Mouse (Mus musculus): ENCODE data around the gene Olfr1418. TPM values are rescaled to one million over a fixed set of nuclear protein-coding genes. Genes with fewer than 3 reads are reported as not detected.
"Not testable (repeated sequence)": the region's sequence is repeated elsewhere in the genome, so short reads cannot be mapped to it uniquely, and the experiment has no call there.

Gene Olfr1418
- polyA plus RNA-seq (2012; rRNA removed), result not detected in 2 replicates

DNA sequence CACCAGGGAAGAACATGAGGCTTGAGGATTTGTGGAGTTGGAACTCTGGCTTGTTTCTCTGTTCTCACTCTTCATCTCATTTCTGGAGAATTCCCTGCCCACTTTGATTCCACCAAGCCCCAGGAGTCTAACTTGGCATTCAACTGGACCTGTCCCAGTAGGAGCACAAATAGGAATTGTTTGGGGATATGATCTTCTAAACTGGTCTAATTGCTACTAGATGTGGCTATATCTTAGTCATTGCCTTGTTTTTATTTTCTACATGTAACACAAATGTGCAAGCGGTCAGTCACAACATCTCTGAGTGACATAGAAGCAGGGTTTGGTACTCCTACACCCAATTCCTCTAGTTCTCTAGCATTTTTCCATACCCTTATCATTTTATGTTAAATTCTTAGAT lies at the start of gene Olfr1418:
Olfr1418 (minus strand) TSS at position 101 of the 400 bp plus-strand sequence.
- WGBS, result 91% methylated on average over 1 of the region's 1 CpGs
- no peak for DNase-seq
- no peaks in the 10 kb centered on the region for H3K4me1 ChIP-seq (ENCODE audit: control insufficient read depth, insufficient read depth, low read length)
- H3K4me3 ChIP-seq (replicated peaks; ENCODE audit: extremely low read depth, low read depth, low read length), result no peak within 1 kb of the TSS
- TF ChIP-seq CTCF (IDR thresholded peaks at IDR 0.05; ENCODE audit: insufficient read depth, low read length), result no peak
- TF ChIP-seq POLR2A (IDR thresholded peaks at IDR 0.05; ENCODE audit: borderline replicate concordance, extremely low read depth, low read depth, low read length), result no peak

DNA sequence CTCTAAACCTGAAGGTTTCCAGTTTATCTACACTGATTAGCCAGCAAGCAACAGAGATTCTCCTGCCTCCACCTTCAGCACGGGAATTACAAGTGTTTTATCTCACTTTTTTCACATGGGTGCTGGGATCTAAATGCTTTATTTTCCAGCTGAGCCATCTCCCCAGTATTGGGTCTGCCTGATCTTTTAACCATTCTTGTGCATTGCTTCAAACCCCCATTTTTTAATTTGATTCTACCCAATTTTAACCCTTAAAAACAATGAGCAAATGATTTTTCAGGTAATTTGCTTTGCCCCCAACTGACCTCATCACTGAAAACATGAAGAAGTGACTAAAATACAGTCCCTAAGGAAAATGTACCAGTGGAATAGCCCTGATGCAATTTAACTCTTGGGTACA lies 25.4 kb upstream of the Olfr1418 start, which contains the start of gene Olfr1420:
Olfr1420 (plus strand) TSS at position 301 of the 400 bp plus-strand sequence.
- no peak for TF ChIP-seq POLR2A (IDR thresholded peaks at IDR 0.05; ENCODE audit: borderline replicate concordance, extremely low read depth, low read depth, low read length)
- TF ChIP-seq CTCF (IDR thresholded peaks at IDR 0.05; ENCODE audit: insufficient read depth, low read length), result no peak
- Histone ChIP-seq H3K4me3 (replicated peaks; ENCODE audit: extremely low read depth, low read depth, low read length) (no peak within 1 kb of the TSS), H3K4me1 (ENCODE audit: control insufficient read depth, insufficient read depth, low read length) (no peaks in the 10 kb centered on the region)
- no peak for DNase-seq
- 47% methylated on average over 1 of the region's 1 CpGs for WGBS

DNA sequence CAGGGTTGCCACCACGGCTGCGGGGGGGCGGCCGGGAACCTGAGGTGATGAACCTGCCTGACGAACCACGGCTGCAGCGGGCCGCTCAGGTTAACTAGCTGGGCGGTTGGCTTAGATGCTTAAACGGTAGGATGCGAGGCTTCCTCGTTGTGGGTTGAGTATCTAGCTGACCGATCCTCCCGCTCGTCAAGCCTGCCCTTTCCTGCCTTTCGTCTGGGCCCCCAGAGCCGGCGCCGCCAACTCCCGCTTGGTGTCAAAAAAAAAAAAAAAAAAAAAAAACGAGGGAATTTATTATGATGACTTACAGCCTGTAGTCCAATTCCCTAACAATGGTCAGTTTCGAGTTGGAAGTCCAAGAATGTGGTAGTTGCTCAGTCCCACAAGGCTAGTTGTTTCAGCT lies 17.5 kb upstream of the Olfr1418 start:
- H3K4me3 ChIP-seq (replicated peaks; ENCODE audit: extremely low read depth, low read depth, low read length); DNase-seq; H3K4me1 ChIP-seq (ENCODE audit: control insufficient read depth, insufficient read depth, low read length): not testable (repeated sequence)
- WGBS, result 62% methylated on average over 22 of the region's 22 CpGs

DNA sequence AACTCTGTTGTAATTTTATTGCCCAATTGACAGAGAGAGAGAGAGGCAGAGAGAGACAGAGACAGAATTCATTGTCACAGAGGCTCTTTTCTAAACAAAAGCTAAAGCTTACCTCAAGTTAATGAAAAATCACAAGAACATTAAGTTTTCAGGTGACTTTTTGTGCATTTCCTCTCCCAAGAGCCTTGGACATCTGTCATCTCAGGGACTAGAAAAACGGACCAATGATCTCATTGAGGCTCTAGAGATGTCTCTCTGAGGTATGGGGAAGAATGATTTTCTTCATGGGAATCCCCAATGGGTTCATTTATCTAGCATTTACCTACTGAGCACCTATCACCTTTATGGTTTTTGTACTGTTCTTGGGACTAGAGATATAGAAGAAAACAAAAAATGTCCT lies 14.1 kb upstream of the Olfr1418 start, which contains the start of gene Olfr1419:
Olfr1419 (minus strand) TSS at position 101 of the 400 bp plus-strand sequence.
- no peak for DNase-seq
- 46% methylated on average over 1 of the region's 1 CpGs for WGBS
- Histone ChIP-seq H3K4me1 (ENCODE audit: control insufficient read depth, insufficient read depth, low read length) (no peaks in the 10 kb centered on the region), H3K4me3 (replicated peaks; ENCODE audit: extremely low read depth, low read depth, low read length) (no peak within 1 kb of the TSS)
- TF ChIP-seq CTCF (IDR thresholded peaks at IDR 0.05; ENCODE audit: insufficient read depth, low read length) (no peak), POLR2A (IDR thresholded peaks at IDR 0.05; ENCODE audit: borderline replicate concordance, extremely low read depth, low read depth, low read length) (no peak)

DNA sequence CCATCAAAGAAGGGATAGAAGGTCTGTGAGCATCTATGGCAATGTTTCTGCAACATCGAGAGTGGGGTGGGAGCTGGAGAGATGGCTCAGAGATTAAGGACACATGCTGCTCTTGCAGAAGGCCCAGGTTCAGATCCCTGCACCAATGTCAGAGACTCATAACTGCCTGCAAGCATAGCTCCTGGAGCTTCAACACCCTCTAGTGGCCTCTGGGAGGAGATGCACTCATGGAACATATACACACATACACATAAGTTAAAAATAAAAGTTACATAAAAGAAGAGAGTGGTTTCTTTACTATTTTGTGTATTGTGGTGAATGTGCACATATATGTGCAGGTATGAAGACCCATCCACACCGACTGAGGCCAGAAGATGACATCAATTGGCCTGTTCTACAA lies 7.0 kb upstream of the Olfr1418 start:
- WGBS, result 88% methylated on average over 2 of the region's 2 CpGs

DNA sequence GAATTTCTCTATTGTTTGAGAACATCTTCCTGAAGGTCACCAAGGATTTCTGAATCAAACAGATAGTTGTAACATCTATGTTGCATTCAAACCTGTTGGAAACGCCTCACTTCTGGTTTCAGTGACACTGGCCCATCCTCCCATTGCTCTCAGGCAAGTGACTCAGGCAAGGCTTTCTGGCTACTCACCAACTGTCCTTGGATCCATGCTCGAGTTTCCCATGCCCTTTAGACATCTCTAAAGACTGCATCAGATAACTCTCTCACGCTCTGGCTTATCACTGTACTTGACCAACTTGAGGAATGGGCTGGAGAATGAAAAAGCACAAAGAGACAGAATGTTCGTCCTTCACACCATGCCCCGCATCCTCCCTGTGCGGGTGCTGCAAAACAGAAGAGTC lies 4.4 kb downstream of the Olfr1418 start:
- TF ChIP-seq CTCF (IDR thresholded peaks at IDR 0.05; ENCODE audit: insufficient read depth, low read length) (no peak), POLR2A (IDR thresholded peaks at IDR 0.05; ENCODE audit: borderline replicate concordance, extremely low read depth, low read depth, low read length) (no peak)
- Histone ChIP-seq H3K4me3 (replicated peaks; ENCODE audit: extremely low read depth, low read depth, low read length) (no peak overlapping the region), H3K4me1 (ENCODE audit: control insufficient read depth, insufficient read depth, low read length) (no peaks in the 10 kb centered on the region)
- no peak for DNase-seq
- 59% methylated on average over 6 of the region's 6 CpGs for WGBS

More for the DNA sequence above, 7.0 kb upstream of the Olfr1418 start:
- no peaks in the 10 kb centered on the region for H3K4me1 ChIP-seq (ENCODE audit: control insufficient read depth, insufficient read depth, low read length)
- DNase-seq, result no peak
- no peak for TF ChIP-seq POLR2A (IDR thresholded peaks at IDR 0.05; ENCODE audit: borderline replicate concordance, extremely low read depth, low read depth, low read length)
- no peak for TF ChIP-seq CTCF (IDR thresholded peaks at IDR 0.05; ENCODE audit: insufficient read depth, low read length)
- no peak overlapping the region for H3K4me3 ChIP-seq (replicated peaks; ENCODE audit: extremely low read depth, low read depth, low read length)

DNA sequence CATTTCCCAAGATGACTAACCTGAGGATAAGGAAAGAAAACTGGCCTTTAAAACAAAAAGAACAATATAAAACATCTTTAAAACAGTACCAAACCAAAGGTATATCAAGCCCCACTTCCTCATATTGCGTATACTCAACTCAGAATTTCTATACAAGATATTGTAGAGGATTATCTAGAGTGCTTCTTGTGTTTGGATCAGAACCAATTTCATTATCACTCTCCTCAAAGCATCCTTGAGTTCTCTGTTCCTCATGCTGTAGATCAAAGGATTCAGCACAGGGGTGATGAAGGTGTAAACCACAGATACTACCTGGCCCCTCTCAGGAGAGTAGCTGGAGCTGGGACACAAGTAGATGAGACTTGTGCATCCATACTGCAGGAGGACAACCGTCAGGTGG lies 6.0 kb downstream of the Olfr1418 start:
- no peak for TF ChIP-seq POLR2A (IDR thresholded peaks at IDR 0.05; ENCODE audit: borderline replicate concordance, extremely low read depth, low read depth, low read length)
- H3K4me3 ChIP-seq (replicated peaks; ENCODE audit: extremely low read depth, low read depth, low read length), result no peak overlapping the region
- H3K4me1 ChIP-seq (ENCODE audit: control insufficient read depth, insufficient read depth, low read length), result no peaks in the 10 kb centered on the region
- 87% methylated on average over 2 of the region's 2 CpGs for WGBS
- no peak for DNase-seq

DNA sequence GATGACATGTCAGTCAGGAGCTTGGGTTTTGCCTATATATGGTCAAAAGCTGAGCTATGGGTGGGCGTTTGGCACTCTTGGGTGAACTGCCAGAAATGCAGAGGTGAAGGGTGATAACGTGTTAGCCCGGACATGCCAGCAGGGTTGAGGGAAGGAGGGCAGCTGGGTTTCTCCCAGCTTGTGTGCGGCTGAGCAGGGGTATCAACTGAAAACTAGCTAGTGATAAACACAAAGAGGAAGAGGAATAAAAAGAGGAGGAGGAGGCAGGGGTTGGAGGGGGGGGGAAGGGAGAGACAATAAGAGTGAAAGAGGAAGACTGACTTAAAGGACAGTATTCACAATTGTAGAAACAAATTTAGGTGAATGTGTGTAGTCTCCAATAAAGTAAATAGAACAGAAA lies 8.2 kb downstream of the Olfr1418 start:
- whole genome bisulfite sequencing, result 44% methylated on average over 4 of the region's 4 CpGs
- no peak for TF ChIP-seq CTCF (IDR thresholded peaks at IDR 0.05; ENCODE audit: insufficient read depth, low read length)
- no peak for TF ChIP-seq POLR2A (IDR thresholded peaks at IDR 0.05; ENCODE audit: borderline replicate concordance, extremely low read depth, low read depth, low read length)
- Histone ChIP-seq H3K4me1 (ENCODE audit: control insufficient read depth, insufficient read depth, low read length) (no peaks in the 10 kb centered on the region), H3K4me3 (replicated peaks; ENCODE audit: extremely low read depth, low read depth, low read length) (no peak overlapping the region)
- DNase-seq, result no peak

DNA sequence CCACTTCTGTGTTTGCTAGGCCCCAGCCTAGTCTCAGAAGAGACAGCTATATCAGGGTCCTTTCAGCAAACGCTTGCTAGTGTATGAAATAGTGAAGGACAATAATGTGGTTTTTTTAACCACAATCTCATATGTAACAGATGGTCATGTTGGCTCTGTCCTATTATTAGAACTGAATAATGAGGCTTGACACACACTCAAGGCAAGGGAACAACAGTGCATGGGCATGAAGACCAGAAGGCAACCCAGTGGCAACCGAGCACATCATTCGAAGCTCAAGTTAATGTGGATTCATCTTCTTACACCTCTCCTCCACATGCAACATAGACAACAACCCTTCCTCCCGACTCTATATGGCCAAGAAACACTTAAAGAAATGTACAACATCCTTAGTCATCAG lies 14.5 kb downstream of the Olfr1418 start:
- TF ChIP-seq POLR2A (IDR thresholded peaks at IDR 0.05; ENCODE audit: borderline replicate concordance, extremely low read depth, low read depth, low read length) (no peak), CTCF (IDR thresholded peaks at IDR 0.05; ENCODE audit: insufficient read depth, low read length) (no peak)
- 75% methylated on average over 4 of the region's 4 CpGs for WGBS
- H3K4me1 ChIP-seq (ENCODE audit: control insufficient read depth, insufficient read depth, low read length), result no peaks in the 10 kb centered on the region

DNA sequence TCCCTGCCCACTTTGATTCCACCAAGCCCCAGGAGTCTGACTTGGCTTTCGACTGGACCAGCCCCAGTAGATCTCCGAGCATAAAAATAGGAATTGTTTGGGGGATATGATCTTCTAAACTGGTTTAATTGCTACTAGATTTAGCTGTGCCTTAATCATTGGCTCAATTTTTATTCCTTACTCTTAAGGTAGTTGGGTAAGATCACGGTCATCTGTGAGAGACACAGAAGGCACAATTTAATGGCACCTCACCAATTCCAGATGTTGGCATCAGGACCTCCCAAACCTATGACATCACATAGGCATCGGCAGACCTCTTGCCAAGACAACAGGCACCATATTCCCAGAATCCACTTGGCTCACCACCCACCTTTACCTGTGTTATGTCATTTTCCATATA lies 21.7 kb downstream of the Olfr1418 start, which contains the start of gene Olfr1417:
Olfr1417 (minus strand) TSS at position 101 of the 400 bp plus-strand sequence.
- no peak for DNase-seq
- WGBS, result 92% methylated on average over 4 of the region's 4 CpGs
- TF ChIP-seq POLR2A (IDR thresholded peaks at IDR 0.05; ENCODE audit: borderline replicate concordance, extremely low read depth, low read depth, low read length), result no peak
- no peaks in the 10 kb centered on the region for H3K4me1 ChIP-seq (ENCODE audit: control insufficient read depth, insufficient read depth, low read length)
- H3K4me3 ChIP-seq (replicated peaks; ENCODE audit: extremely low read depth, low read depth, low read length), result no peak within 1 kb of the TSS

More for the DNA sequence above, 14.5 kb downstream of the Olfr1418 start:
- H3K4me3 ChIP-seq (replicated peaks; ENCODE audit: extremely low read depth, low read depth, low read length), result no peak overlapping the region
- no peak for DNase-seq
